Mouse (Mus musculus): ENCODE data around the gene Acsf2.
"Not testable (repeated sequence)": the region's sequence is repeated elsewhere in the genome, so short reads cannot be mapped to it uniquely, and the experiment has no call there.

Gene Acsf2

DNA sequence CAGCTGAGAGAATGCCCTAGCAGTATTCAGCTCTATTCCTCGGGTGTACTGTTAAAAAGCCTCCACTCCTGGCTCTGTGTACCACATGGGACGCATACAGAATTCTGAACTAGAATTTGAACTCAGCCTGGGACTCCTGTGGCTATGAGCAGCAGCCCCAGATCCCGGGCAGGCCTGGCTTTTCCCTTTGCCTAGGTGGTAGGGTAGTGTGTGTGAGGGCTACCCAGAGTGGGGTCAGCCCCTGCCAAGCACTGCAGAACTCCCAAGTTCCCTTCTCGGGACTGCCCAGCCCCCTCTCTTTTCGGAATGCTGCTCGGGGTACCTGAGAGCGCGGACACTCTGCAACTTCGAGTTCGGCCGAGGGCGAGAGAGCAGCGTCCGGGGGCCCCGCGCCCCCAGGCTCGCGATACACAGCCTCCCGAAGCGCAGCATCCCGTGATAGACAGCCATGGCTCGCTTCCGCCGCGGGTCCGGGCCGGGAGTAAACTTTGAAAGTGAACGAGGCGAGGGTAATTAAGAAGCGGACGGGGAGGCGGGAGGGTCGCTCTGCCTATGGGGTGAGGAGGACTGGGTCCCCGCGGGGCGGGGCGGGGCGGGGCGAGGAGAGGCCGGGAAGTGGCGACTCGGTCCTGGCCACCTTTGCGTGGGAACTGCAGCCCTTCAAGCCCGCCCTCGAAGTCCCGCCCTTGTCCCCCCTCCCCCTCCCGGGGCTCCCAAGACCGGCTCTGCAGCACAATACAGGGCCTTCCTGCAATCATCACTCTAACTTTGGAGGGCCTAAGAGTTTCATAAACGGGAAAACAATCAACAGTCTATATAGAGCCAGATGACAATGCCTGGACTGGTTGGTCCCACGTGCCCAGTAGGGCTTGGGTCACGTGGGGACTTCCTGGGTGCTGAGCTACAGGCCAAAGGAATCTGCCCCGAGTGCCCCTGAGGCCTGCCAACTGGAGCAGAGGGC is at the start of gene Acsf2:
Gene Acsf2, minus strand, starts transcription at position 551 of the 961 bp plus-strand sequence.
- peak; percentile 30 for DNase-seq (ENCODE audit: low read depth)

DNA sequence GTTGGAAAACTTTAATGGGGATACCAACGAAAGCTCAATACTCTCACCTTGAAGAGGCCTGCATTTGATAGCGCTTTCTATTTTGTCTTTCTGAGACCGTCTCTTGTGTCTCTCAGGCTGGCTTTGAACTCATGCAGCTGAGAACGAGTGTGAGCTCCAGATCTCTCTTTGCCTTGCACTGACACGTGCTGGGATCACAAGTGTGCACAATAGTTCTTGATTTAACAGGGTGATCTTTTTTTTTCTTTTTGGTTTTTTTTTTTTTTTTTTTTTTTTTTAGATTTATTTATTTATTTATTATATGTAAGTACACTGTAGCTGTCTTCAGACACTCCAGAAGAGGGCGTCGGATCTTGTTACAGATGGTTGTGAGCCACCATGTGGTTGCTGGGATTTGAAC is 49.6 kb upstream of the Acsf2 start:
- not testable (repeated sequence) for DNase-seq (ENCODE audit: low read depth)

- no peak for DNase-seq (ENCODE audit: low read depth)
These were observed 44.8 kb upstream of the Acsf2 start for GRCm38 (mm10) chr11:94646457-94646856.

DNA sequence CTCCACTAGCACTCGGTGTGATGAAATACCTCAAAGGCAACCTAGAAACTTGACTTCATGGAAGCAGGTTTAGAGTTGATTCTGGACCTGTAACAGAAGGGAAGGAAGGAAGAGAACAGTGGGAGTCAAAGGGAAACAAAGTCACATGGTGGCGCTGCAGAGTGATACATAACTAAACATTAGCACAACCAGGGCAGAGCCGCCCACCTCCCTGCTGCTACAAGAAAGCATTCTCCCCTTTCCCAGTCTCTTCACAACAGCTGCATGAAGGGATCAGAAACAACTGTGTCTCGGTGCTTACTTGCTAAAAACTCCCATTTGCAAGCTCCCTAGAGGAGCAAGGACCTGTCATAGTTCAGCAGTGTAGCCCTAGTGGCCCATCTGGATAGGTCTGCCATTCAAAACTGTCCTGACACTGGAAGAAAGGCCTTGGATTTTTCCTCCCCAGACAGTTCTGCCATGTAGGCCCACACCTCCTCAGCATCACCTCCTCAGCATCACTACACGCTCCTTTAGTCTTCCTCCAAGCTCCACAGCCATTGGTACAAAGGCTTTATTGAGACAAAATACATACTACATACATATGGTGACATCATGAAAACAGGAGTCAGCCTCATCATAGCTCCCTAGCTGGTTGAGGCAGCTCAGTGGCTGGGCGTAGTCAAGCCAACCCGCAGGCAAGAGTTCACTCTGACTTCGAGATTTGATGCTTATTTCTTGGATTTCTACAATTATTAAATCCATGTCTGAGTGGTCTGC is 43.0 kb upstream of the Acsf2 start:
- no peak for DNase-seq (ENCODE audit: low read depth)

DNA sequence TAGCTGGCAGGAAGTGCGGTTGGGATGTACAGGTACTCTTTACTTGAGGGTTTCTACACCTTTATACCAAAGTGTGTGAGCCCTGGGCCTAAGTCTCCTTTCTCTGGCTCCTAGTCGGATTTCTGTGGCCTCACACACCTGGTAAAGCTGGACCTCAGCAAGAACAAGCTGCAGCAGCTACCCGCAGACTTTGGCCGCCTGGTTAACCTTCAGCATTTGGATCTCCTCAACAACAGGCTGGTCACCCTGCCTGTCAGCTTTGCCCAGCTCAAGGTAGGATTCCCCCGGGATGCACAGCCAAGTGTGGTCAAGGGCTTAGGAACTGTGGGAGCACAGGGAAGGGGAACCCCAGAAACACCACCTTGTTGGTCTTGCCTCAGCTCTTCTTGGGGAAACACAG is 32.8 kb upstream of the Acsf2 start:
- no peak for DNase-seq (ENCODE audit: low read depth)

GRCm38 (mm10) chr11:94632988-94633387 is 31.3 kb upstream of the Acsf2 start:
- DNase-seq (ENCODE audit: low read depth): no peak

DNA sequence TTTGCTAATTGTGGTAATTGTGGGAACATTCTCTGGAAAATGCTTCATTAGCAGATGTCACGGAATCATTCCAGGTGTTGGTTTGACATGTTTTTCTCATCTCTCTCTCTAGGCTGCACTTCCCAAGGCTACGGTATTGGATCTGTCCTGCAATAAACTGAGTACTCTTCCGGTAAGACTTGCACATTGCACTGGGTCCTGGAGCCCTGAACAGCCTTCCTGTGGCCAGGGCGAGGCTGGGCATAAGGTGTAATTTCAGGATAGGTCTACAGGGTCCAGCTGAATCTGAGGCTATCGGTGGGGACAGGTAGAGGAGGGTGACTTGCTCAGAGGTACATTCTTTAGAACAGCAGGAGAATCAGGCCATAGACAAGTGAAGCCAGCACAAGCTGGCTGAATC is 30.3 kb upstream of the Acsf2 start:
- no peak for DNase-seq (ENCODE audit: low read depth)

DNA sequence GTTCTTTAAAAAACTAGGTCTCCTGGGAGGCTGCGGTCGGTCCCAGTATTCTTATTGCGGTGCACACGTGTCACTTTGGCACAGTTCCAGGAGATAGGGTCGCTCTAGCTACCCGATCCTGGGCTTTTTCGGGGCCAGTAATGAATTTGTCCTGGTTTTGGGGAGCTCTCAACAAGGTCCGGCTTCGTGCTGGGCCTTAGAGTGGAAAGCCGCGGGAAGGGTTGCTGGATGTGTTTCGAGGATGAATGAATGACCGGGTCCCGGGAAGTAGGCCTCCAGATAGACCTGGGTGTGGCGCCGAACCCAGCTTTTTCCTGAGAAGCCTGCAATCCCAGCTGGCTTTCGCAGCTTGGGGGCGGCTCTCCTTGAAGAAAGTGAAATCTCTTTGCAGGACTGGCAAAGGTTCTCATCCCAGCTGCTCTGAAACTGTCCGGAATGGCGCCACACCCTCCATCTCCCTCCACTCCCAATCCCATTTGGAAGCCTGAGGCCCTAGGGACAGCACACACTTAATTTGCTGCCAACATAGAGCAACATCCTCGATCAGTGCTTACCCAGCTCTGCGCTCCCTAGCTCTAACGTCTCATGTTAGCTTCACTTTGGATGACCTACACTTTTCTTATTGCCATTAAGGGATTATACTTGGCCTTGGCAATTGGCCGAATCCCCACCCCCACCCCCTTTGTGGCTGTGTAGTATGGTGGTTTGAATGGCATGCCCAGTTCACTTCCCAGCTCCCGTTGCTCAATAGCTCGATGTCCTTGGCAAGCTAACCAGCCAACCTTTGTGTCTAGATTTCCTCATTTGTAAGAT is 28.7 kb upstream of the Acsf2 start:
- DNase-seq (ENCODE audit: low read depth): no peak

- DNase-seq (ENCODE audit: low read depth): no peak
These were observed 28.2 kb upstream of the Acsf2 start for GRCm38 (mm10) chr11:94629884-94630198.

DNA sequence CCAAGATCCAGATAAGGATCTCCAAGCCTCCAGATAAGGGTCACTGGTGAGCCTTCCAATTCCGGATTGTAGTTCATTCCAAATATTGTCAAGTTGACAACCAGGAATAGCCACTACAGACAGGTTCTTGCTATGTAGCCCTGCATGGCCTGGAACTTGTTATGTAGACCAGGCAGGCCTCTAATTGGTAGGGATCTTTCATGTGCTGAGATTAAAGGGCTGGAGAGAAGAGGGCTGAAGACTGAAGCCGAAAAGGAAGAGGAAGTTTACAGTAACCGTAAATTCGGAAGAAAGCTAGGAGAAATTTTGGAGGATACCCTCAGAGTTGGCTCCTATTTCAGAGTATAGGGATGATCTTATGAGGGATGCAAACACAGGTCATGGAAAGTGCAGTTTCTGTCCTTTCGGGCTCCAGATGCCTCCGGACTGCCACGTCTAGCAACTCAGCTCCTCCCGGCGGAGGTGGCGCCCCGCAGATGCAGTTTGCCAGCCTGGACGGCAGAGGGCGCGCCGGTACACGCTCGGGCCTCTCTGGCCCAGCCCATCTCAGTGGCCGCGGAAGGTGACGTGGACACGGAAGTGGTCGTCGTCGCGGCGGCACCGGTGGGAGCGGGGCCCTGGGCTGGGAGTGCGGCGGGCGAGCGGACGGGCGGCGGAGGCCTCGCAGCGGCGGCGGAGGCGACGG is 27.7 kb upstream of the Acsf2 start, which contains the start of gene Lrrc59:
Gene Lrrc59, plus strand, starts transcription at position 569 of the 685 bp plus-strand sequence.
- DNase-seq (ENCODE audit: low read depth): peak; percentile 83

DNA sequence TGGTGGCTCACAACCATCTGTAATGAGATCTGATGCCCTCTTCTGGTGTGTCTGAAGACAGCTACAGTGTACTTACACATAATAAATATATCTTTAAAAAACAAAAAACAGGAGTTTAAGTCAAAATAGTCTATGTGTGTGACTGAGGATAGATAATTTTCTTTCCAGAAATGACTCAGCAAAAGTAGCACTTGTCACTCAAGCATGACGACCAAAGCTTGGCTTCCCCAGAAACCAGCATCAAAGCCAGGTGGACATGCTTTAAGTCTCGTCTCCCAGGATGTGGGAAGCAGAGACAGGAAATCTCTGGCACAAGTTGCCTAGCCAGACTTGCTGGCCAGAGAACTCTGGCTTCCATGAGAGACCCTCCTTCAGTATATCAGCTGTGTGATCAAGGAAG is 20.5 kb upstream of the Acsf2 start:
- DNase-seq (ENCODE audit: low read depth): no peak

DNA sequence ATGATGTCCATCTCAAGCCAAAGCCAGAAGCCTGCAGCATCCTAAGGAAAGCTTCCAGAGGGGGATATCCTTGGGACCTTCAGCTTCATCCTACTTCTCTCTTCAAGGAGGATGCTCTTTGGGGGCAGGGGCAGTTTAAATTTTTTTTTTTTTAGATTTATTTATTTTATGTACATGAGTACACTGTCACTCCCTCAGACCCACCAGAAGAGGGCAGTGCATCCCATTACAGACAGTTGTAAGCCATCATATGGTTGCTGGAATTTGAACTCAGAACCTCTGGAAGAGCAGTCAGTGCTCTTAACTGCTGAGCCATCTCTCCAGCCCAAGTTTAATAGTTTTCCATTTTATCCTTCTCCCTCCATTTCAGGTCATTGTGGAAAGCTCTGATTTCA is 19.8 kb upstream of the Acsf2 start:
- no peak for DNase-seq (ENCODE audit: low read depth)

- DNase-seq (ENCODE audit: low read depth): no peak
These were observed 19.2 kb upstream of the Acsf2 start for GRCm38 (mm10) chr11:94620766-94621457.

- DNase-seq (ENCODE audit: low read depth): no peak
These were observed 16.0 kb upstream of the Acsf2 start for GRCm38 (mm10) chr11:94617646-94618045.

DNA sequence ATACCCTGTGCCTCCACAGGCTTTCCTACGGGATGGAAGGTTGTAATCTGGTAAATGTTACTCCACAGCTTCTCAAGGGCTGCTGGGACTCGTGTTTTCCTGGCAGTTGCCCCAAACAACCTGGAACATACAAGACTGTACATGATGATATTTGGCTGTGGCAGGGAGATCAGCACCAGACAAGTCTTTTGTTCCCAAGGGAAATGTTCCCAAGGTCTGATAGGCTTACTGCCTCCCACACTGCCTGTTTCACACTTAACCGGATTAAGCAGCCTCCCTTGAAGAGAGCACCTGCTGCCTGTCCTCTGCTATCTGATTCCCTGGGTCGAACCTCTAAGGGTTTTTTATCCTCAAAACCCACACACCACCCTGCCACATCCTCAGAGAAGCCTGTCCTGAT is 13.8 kb upstream of the Acsf2 start:
- no peak for DNase-seq (ENCODE audit: low read depth)

DNA sequence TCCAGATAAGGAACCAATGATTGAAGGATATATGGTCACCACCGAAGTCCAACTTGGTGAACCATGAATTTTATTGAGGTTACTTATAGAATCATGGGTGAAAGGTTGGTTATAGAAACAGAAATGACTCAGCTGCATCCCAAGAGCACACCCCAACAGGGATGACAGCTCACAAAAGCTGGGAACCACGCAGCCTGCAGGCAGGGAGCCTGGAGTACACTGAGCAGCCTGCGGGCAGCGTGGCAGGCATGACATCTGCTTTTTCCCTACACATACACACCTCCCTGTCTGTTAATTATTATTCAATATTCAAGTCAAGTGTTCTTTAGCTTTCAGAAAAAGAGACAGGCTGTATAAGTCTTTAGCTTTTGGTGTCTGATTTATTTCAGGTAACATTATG is 12.9 kb upstream of the Acsf2 start:
- DNase-seq (ENCODE audit: low read depth): no peak

GRCm38 (mm10) chr11:94610744-94611740 is 9.4 kb upstream of the Acsf2 start:
- DNase-seq (ENCODE audit: low read depth): no peak

- DNase-seq (ENCODE audit: low read depth): no peak
These were observed 785 bp upstream of the Acsf2 start for GRCm38 (mm10) chr11:94602356-94602955.

GRCm38 (mm10) chr11:94600447-94600846 is 1.2 kb downstream of the Acsf2 start:
- no peak for DNase-seq (ENCODE audit: low read depth)
